Mouse (Mus musculus): Measurements from ENCODE around the gene Olfr1338. TPM values are rescaled to one million over a fixed set of nuclear protein-coding genes. Genes with fewer than 3 reads are reported as not detected.

The Olfr1338 gene
- not detected for total RNA-seq (2023)

GRCm38 (mm10) chr4:118758637-118759036, at the start of gene Olfr1338:
Gene Olfr1338, minus strand, starts transcription at chr4:118758737.

GRCm38 (mm10) chr4:118782486-118782885, 23.9 kb upstream of the Olfr1338 start, which contains the start of gene Olfr1337:
Gene Olfr1337, minus strand, starts transcription at chr4:118782586.

GRCm38 (mm10) chr4:118731875-118732274, 26.7 kb downstream of the Olfr1338 start, which contains the start of gene Olfr1339:
Gene Olfr1339, plus strand, starts transcription at chr4:118732175.

GRCm38 (mm10) chr4:118719838-118720237, 38.7 kb downstream of the Olfr1338 start, which contains the start of gene Olfr1340:
Gene Olfr1340, plus strand, starts transcription at chr4:118720138.

GRCm38 (mm10) chr4:118703223-118703622, 55.3 kb downstream of the Olfr1338 start, which contains the start of gene Olfr1341:
Gene Olfr1341, plus strand, starts transcription at chr4:118703523.

Other genes with a start within 250 kb of the Olfr1338 start
- gene 2610528J11Rik, start 231.7 kb downstream of the Olfr1338 start, total RNA-seq (2023), result not detected
- gene Tmem125, start 214.7 kb downstream of the Olfr1338 start, total RNA-seq (2023), result not detected
- not detected for gene Cfap57, start 138.0 kb downstream of the Olfr1338 start, total RNA-seq (2023)
- gene Ebna1bp2, start 137.9 kb downstream of the Olfr1338 start, total RNA-seq (2023), result 10 to 100 TPM; 37.4 to 38.0 TPM
- gene Olfr62, start 99.8 kb downstream of the Olfr1338 start, total RNA-seq (2023), result not detected
- not detected for gene Olfr1342, start 66.0 kb downstream of the Olfr1338 start, total RNA-seq (2023)
- gene Olfr1341, start 55.2 kb downstream of the Olfr1338 start, total RNA-seq (2023), result not detected
- not detected for gene Olfr1340, start 38.6 kb downstream of the Olfr1338 start, total RNA-seq (2023)
- not detected for gene Olfr1339, start 26.6 kb downstream of the Olfr1338 start, total RNA-seq (2023)
- gene Olfr1337, start 23.8 kb upstream of the Olfr1338 start, total RNA-seq (2023), result not detected
- gene Olfr1335, start 51.2 kb upstream of the Olfr1338 start, total RNA-seq (2023), result not detected
- gene Olfr1333, start 77.5 kb upstream of the Olfr1338 start, total RNA-seq (2023), result not detected
- gene Olfr1331, start 105.9 kb upstream of the Olfr1338 start, total RNA-seq (2023), result not detected
- gene Olfr1330, start 129.9 kb upstream of the Olfr1338 start, total RNA-seq (2023), result not detected
- not detected for gene Olfr1329, start 158.7 kb upstream of the Olfr1338 start, total RNA-seq (2023)
- not detected for gene Olfr1328, start 179.9 kb upstream of the Olfr1338 start, total RNA-seq (2023)
- not detected for gene Lao1, start 202.8 kb upstream of the Olfr1338 start, total RNA-seq (2023)